Mouse (Mus musculus) myocyte (in vitro differentiated cells): ENCODE results near the gene Syt12. TPM values are rescaled to one million over a fixed set of nuclear protein-coding genes. Genes with fewer than 3 reads are reported as not detected.

Source experiments
- H3K27me3 ChIP-seq: one replicate; pipeline ENCODE4 v1.6.1; 2011; ENCODE audit not compliant: control insufficient read depth, insufficient read depth, insufficient read length
- H3K36me3 ChIP-seq: one replicate; pipeline ENCODE4 v1.6.1; 2011; ENCODE audit not compliant: control insufficient read depth, insufficient read depth
- H3K4me2 ChIP-seq: one replicate; pipeline ENCODE4 v1.6.1; 2011; ENCODE audit warnings: low read depth, control low read depth
- H3K4me3 ChIP-seq: one replicate; pipeline ENCODE4 v1.5.1; 2011; ENCODE audit warnings: mild to moderate bottlenecking, control low read depth, moderate library complexity
- H3K79me2 ChIP-seq: one replicate; pipeline ENCODE4 v1.6.1; 2011; ENCODE audit not compliant: control insufficient read depth, insufficient read depth
- H3ac ChIP-seq: one replicate; pipeline ENCODE4 v1.6.1; 2011; ENCODE audit not compliant: control insufficient read depth, insufficient read length
- CEBPB ChIP-seq: IDR thresholded peaks from 2 replicates; pipeline ENCODE4 v1.6.1; 2011; ENCODE audit warnings: mild to moderate bottlenecking, moderate library complexity; ENCODE audit not compliant: poor library complexity, insufficient read depth, severe bottlenecking
- E2F4 ChIP-seq: IDR thresholded peaks from one replicate; pipeline ENCODE4 v1.6.1; 2011; ENCODE audit warnings: mild to moderate bottlenecking, control low read depth, moderate library complexity; ENCODE audit not compliant: insufficient read depth
- MAX ChIP-seq: IDR thresholded peaks from one replicate; pipeline ENCODE4 v1.6.1; 2011; ENCODE audit warnings: low read depth, mild to moderate bottlenecking, control low read depth
- MYOD1 ChIP-seq, 3 experiments: IDR thresholded peaks; one replicate each; pipeline ENCODE4 v1.6.1; 2011; ENCODE audit warnings: control low read depth in 2 of 3, low read depth in 2 of 3, mild to moderate bottlenecking in 2 of 3, moderate library complexity in 1 of 3; ENCODE audit not compliant: insufficient read length in 2 of 3, control insufficient read depth in 1 of 3
- MYOG ChIP-seq, 3 experiments: IDR thresholded peaks; one replicate each; pipeline ENCODE4 v1.6.1; 2011; ENCODE audit warnings: control low read depth in 2 of 3, low read depth in 2 of 3, mild to moderate bottlenecking in 2 of 3; ENCODE audit not compliant: insufficient read length in 2 of 3, control insufficient read depth in 1 of 3, insufficient read depth in 1 of 3
- POLR2A ChIP-seq: IDR thresholded peaks from one replicate; pipeline ENCODE4 v1.6.1; 2011; ENCODE audit warnings: low read depth, mild to moderate bottlenecking, control low read depth, moderate library complexity; ENCODE audit not compliant: insufficient read length
- POLR2AphosphoS2 ChIP-seq: IDR thresholded peaks from one replicate; pipeline ENCODE4 v1.6.1; 2011; ENCODE audit warnings: low read depth, control low read depth; ENCODE audit not compliant: insufficient read length
- REST ChIP-seq: IDR thresholded peaks from one replicate; pipeline ENCODE4 v1.6.1; 2011; ENCODE audit warnings: mild to moderate bottlenecking, control low read depth, moderate library complexity; ENCODE audit not compliant: insufficient read depth, insufficient read length
- SRF ChIP-seq: IDR thresholded peaks from one replicate; pipeline ENCODE4 v1.6.1; 2011; ENCODE audit warnings: low read depth; ENCODE audit not compliant: control insufficient read depth, insufficient read length
- TCF12 ChIP-seq: IDR thresholded peaks from one replicate; pipeline ENCODE4 v1.6.1; 2011; ENCODE audit warnings: mild to moderate bottlenecking, control low read depth; ENCODE audit not compliant: poor library complexity, insufficient read depth, severe bottlenecking
- TCF3 ChIP-seq: IDR thresholded peaks from one replicate; pipeline ENCODE4 v1.6.1; 2011; ENCODE audit warnings: low read depth, control low read depth; ENCODE audit not compliant: insufficient read length
- USF1 ChIP-seq: IDR thresholded peaks from one replicate; pipeline ENCODE4 v1.6.1; 2011; ENCODE audit warnings: low read depth, mild to moderate bottlenecking, control low read depth, moderate library complexity
- polyA plus RNA-seq: library from polyadenylated mRNA; unstranded; fragments of >200 nt; fragmentation: generic; extraction: Trizol; gene quantifications from one replicate; pipeline ENCODE4 v1.2.1, GENCODE M21; 2012; ENCODE audit warnings: missing spikeins

Gene Syt12
- polyA plus RNA-seq, result 22.3 TPM

GRCm38 (mm10) chr19:4477345-4478189 lies at the start of gene Syt12:
Syt12 (minus strand) TSS chr19:4477447.
- Histone ChIP-seq H3K27me3 (no peaks in the 10 kb centered on the region), H3K36me3 (no peaks in the 10 kb centered on the region), H3K4me3 (peak within 1 kb of the TSS; percentile 37), H3K79me2 (no peaks in the 10 kb centered on the region), H3K4me2 (peak within 1 kb of the TSS; percentile 79), H3ac (peak within 1 kb of the TSS; percentile 48)
- TF ChIP-seq MYOD1 (IDR thresholded peaks at IDR 0.05; ENCODE audit: control insufficient read depth in 1 of 3, insufficient read length in 2 of 3, low read depth in 2 of 3) (peak in 2 of 3 experiments; percentile 41 to 92), TCF12 (peak; percentile 37), MYOG (IDR thresholded peaks at IDR 0.05; ENCODE audit: control insufficient read depth in 1 of 3, insufficient read depth in 1 of 3, insufficient read length in 2 of 3, low read depth in 2 of 3) (peak in 2 of 3 experiments; percentile 15 to 89), REST (no peak)

GRCm38 (mm10) chr19:4521426-4522050 lies 44.3 kb upstream of the Syt12 start:
- no peaks in the 10 kb centered on the region for H3K27me3 ChIP-seq
- no peaks in the 10 kb centered on the region for H3K36me3 ChIP-seq
- H3K4me2 ChIP-seq, result no peak overlapping the region
- no peak overlapping the region for H3K4me3 ChIP-seq
- no peak for TF ChIP-seq TCF12
- no peak for TF ChIP-seq E2F4
- no peak for TF ChIP-seq POLR2AphosphoS2
- no peak for TF ChIP-seq USF1
- no peak for TF ChIP-seq MYOG (IDR thresholded peaks at IDR 0.05; ENCODE audit: control insufficient read depth in 1 of 3, insufficient read depth in 1 of 3, insufficient read length in 2 of 3, low read depth in 2 of 3)
- no peak for TF ChIP-seq CEBPB
- TF ChIP-seq REST, result no peak
- TF ChIP-seq TCF3, result no peak
- TF ChIP-seq POLR2A, result no peak
- no peak for TF ChIP-seq SRF
- no peak for TF ChIP-seq MYOD1 (IDR thresholded peaks at IDR 0.05; ENCODE audit: control insufficient read depth in 1 of 3, insufficient read length in 2 of 3, low read depth in 2 of 3)
- TF ChIP-seq MAX, result no peak
- no peaks in the 10 kb centered on the region for H3K79me2 ChIP-seq
- H3ac ChIP-seq, result no peak overlapping the region

GRCm38 (mm10) chr19:4517483-4517882 lies 40.2 kb upstream of the Syt12 start:
- no peaks in the 10 kb centered on the region for H3K27me3 ChIP-seq
- H3K79me2 ChIP-seq, result no peaks in the 10 kb centered on the region
- H3K36me3 ChIP-seq, result no peaks in the 10 kb centered on the region
- H3ac ChIP-seq, result no peak overlapping the region
- TF ChIP-seq SRF (no peak), CEBPB (no peak), POLR2A (no peak), MAX (no peak), POLR2AphosphoS2 (no peak), E2F4 (no peak), TCF3 (no peak), TCF12 (no peak), MYOD1 (IDR thresholded peaks at IDR 0.05; ENCODE audit: control insufficient read depth in 1 of 3, insufficient read length in 2 of 3, low read depth in 2 of 3) (no peak), USF1 (no peak), REST (no peak), MYOG (IDR thresholded peaks at IDR 0.05; ENCODE audit: control insufficient read depth in 1 of 3, insufficient read depth in 1 of 3, insufficient read length in 2 of 3, low read depth in 2 of 3) (no peak)
- no peak overlapping the region for H3K4me2 ChIP-seq
- no peak overlapping the region for H3K4me3 ChIP-seq

GRCm38 (mm10) chr19:4516288-4516687 lies 39.0 kb upstream of the Syt12 start:
- Histone ChIP-seq H3K4me3 (no peak overlapping the region), H3K4me2 (no peak overlapping the region), H3K27me3 (no peaks in the 10 kb centered on the region), H3K36me3 (no peaks in the 10 kb centered on the region), H3ac (no peak overlapping the region), H3K79me2 (no peaks in the 10 kb centered on the region)
- no peak for TF ChIP-seq REST

GRCm38 (mm10) chr19:4515746-4516145 lies 38.5 kb upstream of the Syt12 start:
- TF ChIP-seq CEBPB (no peak), MYOD1 (IDR thresholded peaks at IDR 0.05; ENCODE audit: control insufficient read depth in 1 of 3, insufficient read length in 2 of 3, low read depth in 2 of 3) (no peak), SRF (no peak), REST (no peak), MAX (no peak), TCF12 (no peak), E2F4 (no peak), POLR2AphosphoS2 (no peak), TCF3 (no peak), USF1 (no peak), POLR2A (no peak), MYOG (IDR thresholded peaks at IDR 0.05; ENCODE audit: control insufficient read depth in 1 of 3, insufficient read depth in 1 of 3, insufficient read length in 2 of 3, low read depth in 2 of 3) (no peak)
- Histone ChIP-seq H3K79me2 (no peaks in the 10 kb centered on the region), H3K36me3 (no peaks in the 10 kb centered on the region), H3ac (no peak overlapping the region), H3K4me3 (no peak overlapping the region), H3K4me2 (no peak overlapping the region), H3K27me3 (no peaks in the 10 kb centered on the region)
